Mouse (Mus musculus) forebrain, postnatal 0 days (tissue): ENCODE measurements around the gene Polr3g. TPM values are rescaled to one million over a fixed set of nuclear protein-coding genes. Genes with fewer than 3 reads are reported as not detected.

Source experiments
- ATAC-seq: fragments of 200-750 bp; cut with Nextera tagmentation; 2 replicates; pipeline ENCODE4 v1.8.0; 2017; ENCODE audit warnings: mild to moderate bottlenecking, moderate library complexity
- DNase-seq: peaks from one replicate; pipeline ENCODE4 v3.0.0-alpha.2; 2015
- H3K27ac ChIP-seq: fragments of 300-500 bp; sonication (generic); 2 replicates; pipeline ENCODE4 v1.5.1; 2014; ENCODE audit warnings: low read depth, mild to moderate bottlenecking, antibody characterized with exemption, low read length, moderate library complexity, mixed read lengths
- H3K27me3 ChIP-seq: fragments of 300-500 bp; sonication (generic); 2 replicates; pipeline ENCODE4 v1.6.1; 2014; ENCODE audit warnings: mild to moderate bottlenecking, low read length, mixed read lengths; ENCODE audit not compliant: insufficient read depth
- H3K36me3 ChIP-seq: fragments of 300-500 bp; sonication (generic); 2 replicates; pipeline ENCODE4 v1.6.1; 2014; ENCODE audit warnings: mild to moderate bottlenecking, moderate library complexity; ENCODE audit not compliant: insufficient read depth
- H3K4me1 ChIP-seq: fragments of 300-500 bp; sonication (generic); 2 replicates; pipeline ENCODE4 v1.6.1; 2014; ENCODE audit warnings: antibody characterized with exemption; ENCODE audit not compliant: insufficient read depth
- H3K4me2 ChIP-seq: fragments of 300-500 bp; sonication (generic); 2 replicates; pipeline ENCODE4 v1.6.1; 2014; ENCODE audit warnings: low read depth, mild to moderate bottlenecking, moderate library complexity
- H3K4me3 ChIP-seq: fragments of 300-500 bp; sonication (generic); 2 replicates; pipeline ENCODE4 v1.5.1; 2014; ENCODE audit warnings: low read depth, low read length, mixed read lengths
- H3K9ac ChIP-seq: fragments of 300-500 bp; sonication (generic); 2 replicates; pipeline ENCODE4 v1.6.1; 2014; ENCODE audit warnings: mild to moderate bottlenecking
- H3K9me3 ChIP-seq: fragments of 300-500 bp; sonication (generic); 2 replicates; pipeline ENCODE4 v1.6.1; 2016; ENCODE audit warnings: low read length
- CTCF ChIP-seq: sonication (generic); IDR thresholded peaks from 2 replicates; pipeline ENCODE4 v1.5.1; 2016; ENCODE audit warnings: antibody characterized with exemption, control low read depth, low read depth
- WGBS: fragments of 180-500 bp; shearing (Covaris S2); extraction: QIAGEN DNeasy Blood & Tissue Kit; methylation state at CpG from one replicate; pipeline ENCODE4 v1.1.7; 2014; 5-methylcytosine and 5-hydroxymethylcytosine counted together
- polyA plus RNA-seq: library from polyadenylated mRNA; unstranded; fragments of >200 nt; fragmentation: Nextera tagmentation; extraction: Ambion mirVana; gene quantifications from 2 replicates; pipeline ENCODE4 v1.2.1, GENCODE M21; 2015
- total RNA-seq: library from RNA; depleted of rRNA; stranded (reverse); fragments of >200 nt; gene quantifications from 2 replicates; pipeline ENCODE4 v1.2.3, GENCODE M21; 2014

Gene Polr3g
- total and polyA plus RNA-seq, 2 experiments from 2014 or later: 2.4 to 3.0 TPM

GRCm38 (mm10) chr13:81689587-81689986 is 21.2 kb downstream of the Polr3g start:
- DNase-seq: no peak
- no peak for TF ChIP-seq CTCF
- H3K4me1 ChIP-seq: no peaks in the 10 kb centered on the region
- WGBS: 95% methylated on average over 3 of the region's 3 CpGs
- H3K9ac ChIP-seq: no peak overlapping the region
- H3K27me3 ChIP-seq: no peaks in the 10 kb centered on the region
- H3K36me3 ChIP-seq: no peaks in the 10 kb centered on the region
- H3K27ac ChIP-seq: no peak overlapping the region
- ATAC-seq: no peak
- no peak overlapping the region for H3K4me3 ChIP-seq
- no peaks in the 10 kb centered on the region for H3K9me3 ChIP-seq
- H3K4me2 ChIP-seq: no peak overlapping the region

GRCm38 (mm10) chr13:81684884-81685283 is 25.9 kb downstream of the Polr3g start:
- H3K4me1 ChIP-seq: no peaks in the 10 kb centered on the region

GRCm38 (mm10) chr13:81684258-81684657 is 26.6 kb downstream of the Polr3g start:
- DNase-seq (no peak), ATAC-seq (no peak)
- no peaks in the 10 kb centered on the region for H3K9me3 ChIP-seq
- peaks cover 3% of the 10 kb centered on the region; the same call in 1 of the 2 replicates for H3K36me3 ChIP-seq
- no peak for TF ChIP-seq CTCF
- WGBS: 91% methylated on average over 5 of the region's 5 CpGs
- no peaks in the 10 kb centered on the region for H3K4me1 ChIP-seq
- no peaks in the 10 kb centered on the region for H3K27me3 ChIP-seq
- no peak overlapping the region for H3K27ac ChIP-seq
- no peak overlapping the region for H3K4me2 ChIP-seq
- no peak overlapping the region for H3K4me3 ChIP-seq
- H3K9ac ChIP-seq: no peak overlapping the region

More at GRCm38 (mm10) chr13:81684884-81685283, 25.9 kb downstream of the Polr3g start:
- Histone ChIP-seq H3K9ac (no peak overlapping the region), H3K27me3 (no peaks in the 10 kb centered on the region), H3K9me3 (no peaks in the 10 kb centered on the region), H3K27ac (no peak overlapping the region), H3K4me2 (no peak overlapping the region), H3K4me3 (no peak overlapping the region), H3K36me3 (peaks cover 3% of the 10 kb centered on the region; the same call in 1 of the 2 replicates)
- ATAC-seq: no peak
- TF ChIP-seq CTCF: no peak
- 91% methylated on average over 3 of the region's 3 CpGs for WGBS
- DNase-seq: no peak

GRCm38 (mm10) chr13:81683107-81683506 is 27.7 kb downstream of the Polr3g start:
- 96% methylated on average over 3 of the region's 3 CpGs for WGBS
- no peaks in the 10 kb centered on the region for H3K4me1 ChIP-seq
- H3K27me3 ChIP-seq: no peaks in the 10 kb centered on the region
- no peak overlapping the region for H3K4me2 ChIP-seq
- H3K27ac ChIP-seq: no peak overlapping the region
- no peak overlapping the region for H3K9ac ChIP-seq
- ATAC-seq: no peak
- DNase-seq: no peak
- H3K9me3 ChIP-seq: no peaks in the 10 kb centered on the region
- no peak overlapping the region for H3K4me3 ChIP-seq
- H3K36me3 ChIP-seq: peaks cover 3% of the 10 kb centered on the region; the same call in 1 of the 2 replicates
- no peak for TF ChIP-seq CTCF

GRCm38 (mm10) chr13:81675333-81675732 is 35.5 kb downstream of the Polr3g start:
- peaks cover 18% of the 10 kb centered on the region; the same call in 1 of the 2 replicates for H3K36me3 ChIP-seq
- no peaks in the 10 kb centered on the region for H3K27me3 ChIP-seq
- no peaks in the 10 kb centered on the region for H3K9me3 ChIP-seq
- no peak overlapping the region for H3K4me3 ChIP-seq
- no peak overlapping the region for H3K4me2 ChIP-seq
- no peak overlapping the region for H3K27ac ChIP-seq
- ATAC-seq: no peak
- 90% methylated on average over 8 of the region's 8 CpGs for WGBS
- no peak overlapping the region for H3K9ac ChIP-seq
- no peak for TF ChIP-seq CTCF
- H3K4me1 ChIP-seq: no peaks in the 10 kb centered on the region
- DNase-seq: no peak

- H3K27ac ChIP-seq: no peak overlapping the region
- no peaks in the 10 kb centered on the region for H3K27me3 ChIP-seq
- no peak overlapping the region for H3K4me2 ChIP-seq
- no peaks in the 10 kb centered on the region for H3K4me1 ChIP-seq
- H3K9me3 ChIP-seq: no peaks in the 10 kb centered on the region
- no peak overlapping the region for H3K4me3 ChIP-seq
- 91% methylated on average over 5 of the region's 5 CpGs for WGBS
- no peak overlapping the region for H3K9ac ChIP-seq
- DNase-seq (no peak), ATAC-seq (no peak)
- peaks cover 35% of the 10 kb centered on the region for H3K36me3 ChIP-seq
- TF ChIP-seq CTCF: no peak
Measured at GRCm38 (mm10) chr13:81667713-81668112, 43.1 kb downstream of the Polr3g start.

- H3K27me3 ChIP-seq: no peaks in the 10 kb centered on the region
- H3K27ac ChIP-seq: no peak overlapping the region
- H3K9me3 ChIP-seq: no peaks in the 10 kb centered on the region
- H3K4me3 ChIP-seq: no peak overlapping the region
- TF ChIP-seq CTCF: no peak
- H3K4me2 ChIP-seq: no peak overlapping the region
- no peak overlapping the region for H3K9ac ChIP-seq
- no peaks in the 10 kb centered on the region for H3K4me1 ChIP-seq
- DNase-seq (no peak), ATAC-seq (no peak)
- H3K36me3 ChIP-seq: peaks cover 26% of the 10 kb centered on the region
- 80% methylated on average over 5 of the region's 5 CpGs for WGBS
Measured at GRCm38 (mm10) chr13:81664331-81664698, 46.5 kb downstream of the Polr3g start.
